Mouse (Mus musculus) 416B (cell line): Measurements from ENCODE around the gene Hgfac.

ENCODE experiments used
- DNase-seq: peaks from one replicate; pipeline ENCODE4 v3.0.0; 2011; ENCODE audit warnings: low read depth

Hgfac gene

GRCm38 (mm10) chr5:35041268-35041829 lies at the start of gene Hgfac:
Gene Hgfac (plus strand): TSS chr5:35041509.
- peak; percentile 53 for DNase-seq

- peak; percentile 19 for DNase-seq
Measured at GRCm38 (mm10) chr5:34998754-34999153, 42.6 kb upstream of the Hgfac start.

DNA sequence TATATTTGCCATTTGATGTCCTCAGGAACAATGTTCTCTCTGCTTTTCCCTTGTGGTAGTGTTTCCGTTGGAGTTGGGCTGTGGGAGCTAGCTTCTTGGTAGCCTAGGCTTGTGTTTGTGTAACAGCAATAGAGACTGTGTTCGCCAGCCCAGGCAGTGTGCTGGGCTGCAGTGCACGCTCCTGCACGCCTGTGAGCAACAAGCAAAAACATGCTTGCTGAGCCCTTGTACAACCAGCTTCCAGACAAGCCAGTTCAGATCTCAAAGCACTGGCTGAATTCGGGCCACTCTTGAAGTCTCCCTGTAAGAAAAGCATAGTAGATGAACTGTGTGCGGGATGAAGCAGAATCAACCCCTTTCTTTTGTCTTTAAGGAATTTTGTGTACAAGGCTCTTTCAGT lies 42.0 kb upstream of the Hgfac start:
- no peak for DNase-seq

DNA sequence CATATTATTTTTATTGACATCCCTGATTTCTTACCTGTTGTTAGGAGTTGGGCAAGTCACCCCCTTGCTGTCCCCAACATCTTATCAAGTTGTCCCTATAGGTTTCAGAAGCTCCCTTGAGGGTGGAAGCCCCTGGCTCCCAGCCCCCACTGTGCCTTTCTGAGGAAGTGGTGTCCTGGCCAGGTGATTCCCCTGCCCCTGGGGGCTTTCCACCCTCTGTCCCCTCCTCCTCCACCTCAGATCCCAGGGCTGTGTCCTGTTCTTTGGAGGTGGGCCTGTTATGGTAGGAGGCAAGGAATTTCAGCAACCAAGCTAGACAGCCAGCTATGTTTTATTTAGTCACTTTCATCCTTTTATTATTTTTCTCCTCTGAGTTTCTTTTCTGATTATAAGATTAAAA lies 41.0 kb upstream of the Hgfac start:
- DNase-seq, result no peak

- no peak for DNase-seq
Measured at GRCm38 (mm10) chr5:35001144-35001543, 40.2 kb upstream of the Hgfac start.

GRCm38 (mm10) chr5:35003611-35004162 lies 37.6 kb upstream of the Hgfac start:
- no peak for DNase-seq

- DNase-seq, result no peak
Measured at GRCm38 (mm10) chr5:35004769-35005168, 36.5 kb upstream of the Hgfac start.

DNA sequence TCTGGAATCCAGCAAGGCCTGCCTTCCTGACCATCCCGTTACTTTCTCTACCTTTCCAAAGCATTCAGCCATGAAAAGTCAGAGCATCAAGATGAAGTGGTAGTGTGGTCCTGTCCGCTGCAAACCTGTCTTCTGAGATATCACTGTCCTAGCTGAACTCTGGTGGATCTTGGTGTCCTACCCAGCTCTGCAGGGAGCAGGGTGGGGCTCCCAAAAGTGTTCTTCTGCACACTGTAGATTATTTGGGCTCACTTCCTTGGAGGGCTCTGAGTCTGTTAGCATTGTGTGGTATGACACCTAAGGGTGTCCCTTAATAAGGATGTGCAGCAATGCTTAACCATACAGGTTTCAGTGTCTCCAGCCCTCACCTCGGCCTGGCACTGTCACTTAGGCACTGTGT lies 35.6 kb upstream of the Hgfac start:
- DNase-seq, result no peak

DNA sequence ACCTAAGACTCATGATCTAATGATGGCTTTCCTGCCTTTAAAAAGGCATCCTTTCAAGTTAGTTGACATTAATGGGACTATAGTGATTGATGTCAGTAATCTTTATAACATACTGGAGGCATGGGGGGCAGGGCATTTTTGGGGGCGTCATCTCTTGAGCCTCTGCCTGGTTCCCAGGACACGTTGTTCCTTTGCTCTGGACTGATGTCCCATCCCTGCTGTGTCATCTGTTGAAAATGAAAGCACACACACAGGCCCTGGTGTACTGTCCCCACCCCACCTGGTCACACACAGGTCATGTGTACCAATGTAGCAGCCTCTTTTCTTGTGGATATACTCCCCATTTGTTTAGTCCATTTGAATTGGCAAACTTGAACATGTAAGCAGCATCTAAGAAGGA lies 34.7 kb upstream of the Hgfac start:
- no peak for DNase-seq

- no peak for DNase-seq
Measured at GRCm38 (mm10) chr5:35009163-35009562, 32.1 kb upstream of the Hgfac start.

DNA sequence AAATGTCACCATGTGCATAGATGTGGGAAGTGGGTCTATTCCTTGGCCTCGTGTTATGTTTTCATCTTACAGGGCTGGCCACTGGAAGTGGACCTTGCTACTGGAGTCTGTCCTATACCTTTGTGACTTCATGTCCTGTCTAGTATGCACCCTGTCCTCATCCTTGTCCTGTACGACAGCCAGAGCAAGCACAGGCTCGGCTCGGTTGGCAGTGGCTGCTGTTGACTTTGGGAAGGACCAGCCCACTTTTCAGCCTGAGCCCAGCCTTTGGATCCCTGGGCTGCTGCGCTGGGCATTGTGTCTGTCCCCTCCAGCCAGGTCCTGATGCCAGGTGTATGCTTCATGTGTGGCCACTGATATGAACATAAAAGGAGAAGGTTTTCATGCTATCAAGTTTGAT lies 30.7 kb upstream of the Hgfac start:
- DNase-seq, result no peak

DNA sequence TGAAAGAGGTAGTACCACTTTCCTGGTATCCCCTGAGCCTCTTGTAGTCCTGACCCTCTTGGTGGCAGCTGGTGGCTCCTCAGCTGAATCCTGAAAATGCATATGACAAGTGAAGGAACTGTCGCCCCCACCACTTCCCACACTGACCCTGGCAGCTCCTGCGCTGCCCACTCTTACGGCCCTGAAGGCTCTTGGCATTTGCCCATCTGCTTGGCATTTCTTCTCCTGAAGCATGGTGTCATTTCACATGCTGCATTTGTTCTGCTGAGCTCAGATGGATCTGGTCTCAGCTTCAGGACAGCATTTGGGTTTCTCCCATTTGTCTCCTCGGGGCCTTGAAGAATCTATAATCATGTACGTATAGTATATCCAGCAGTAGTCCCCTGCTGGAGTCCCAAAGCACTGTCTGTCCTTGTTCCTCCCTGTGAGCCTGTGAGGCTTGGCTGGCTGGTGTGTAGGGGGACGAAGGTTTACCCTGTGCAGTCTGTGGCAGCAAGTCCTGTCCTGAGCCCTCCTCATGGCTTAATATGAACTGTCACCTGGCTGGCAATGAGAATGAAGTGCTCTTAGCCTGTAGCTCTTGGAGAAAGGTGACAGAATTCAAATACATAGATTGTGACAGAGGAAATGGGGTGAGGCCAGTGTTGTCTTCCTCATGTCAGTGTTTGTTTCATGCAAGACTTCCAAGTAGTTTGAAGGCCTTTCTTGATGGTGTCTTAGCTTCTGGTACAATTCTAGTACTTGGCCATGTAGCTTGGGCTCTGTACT lies 30.0 kb upstream of the Hgfac start:
- no peak for DNase-seq

GRCm38 (mm10) chr5:35014036-35014435 lies 27.3 kb upstream of the Hgfac start:
- no peak for DNase-seq

DNA sequence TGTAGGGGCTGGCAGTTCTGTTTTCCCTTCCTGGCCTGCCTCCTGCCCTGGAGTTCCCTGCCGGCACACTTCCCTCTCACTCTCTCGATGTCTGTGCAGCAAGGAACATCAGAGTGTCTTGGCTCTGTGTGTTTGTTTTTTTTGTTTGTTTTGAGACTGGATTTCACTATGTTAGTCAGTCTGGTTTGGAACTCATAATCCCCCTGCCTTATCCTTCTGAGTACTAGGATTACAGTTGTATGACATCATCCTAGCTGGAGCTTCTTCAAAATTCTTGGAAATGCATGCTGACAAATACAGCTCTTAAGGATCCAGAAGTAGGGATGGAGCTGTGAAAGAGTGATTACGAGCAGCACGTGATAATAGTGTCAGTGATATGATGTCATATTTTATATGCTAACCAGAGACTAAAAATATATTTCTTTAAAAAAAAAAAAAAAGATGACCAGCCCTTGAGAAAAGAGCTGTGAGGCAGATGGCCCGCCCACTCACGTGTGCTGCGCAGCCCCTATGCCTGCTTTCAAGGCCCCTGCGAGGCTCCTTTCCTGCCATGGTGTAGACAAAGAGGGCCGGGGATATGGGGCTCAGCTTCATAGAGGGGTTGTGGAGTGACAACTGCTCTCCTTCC lies 21.5 kb upstream of the Hgfac start:
- DNase-seq, result no peak

GRCm38 (mm10) chr5:35020410-35021241 lies 20.7 kb upstream of the Hgfac start:
- DNase-seq, result no peak

DNA sequence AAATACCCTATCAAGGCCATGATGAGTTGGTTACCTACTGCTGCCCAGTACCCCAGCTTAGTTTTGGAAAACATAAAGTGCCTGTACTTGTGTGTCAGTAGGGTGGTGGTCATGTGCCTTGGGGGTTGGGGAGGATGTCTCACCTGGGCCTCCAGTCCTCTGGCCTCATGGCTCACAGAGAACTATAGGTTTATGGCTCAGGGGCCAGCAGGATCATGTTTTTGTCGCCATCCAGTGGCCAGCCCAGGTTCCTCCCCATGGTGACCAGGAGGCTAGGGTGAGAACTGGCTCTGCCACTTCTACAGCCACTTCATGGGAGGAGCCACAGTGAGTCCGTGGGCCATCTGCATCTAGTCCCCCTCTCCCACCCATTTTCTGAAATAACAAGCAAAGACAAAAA lies 16.3 kb upstream of the Hgfac start:
- DNase-seq, result peak; percentile 46

GRCm38 (mm10) chr5:35029303-35029702 lies 12.0 kb upstream of the Hgfac start:
- DNase-seq, result no peak

GRCm38 (mm10) chr5:35029755-35030154 lies 11.6 kb upstream of the Hgfac start:
- DNase-seq, result no peak

DNA sequence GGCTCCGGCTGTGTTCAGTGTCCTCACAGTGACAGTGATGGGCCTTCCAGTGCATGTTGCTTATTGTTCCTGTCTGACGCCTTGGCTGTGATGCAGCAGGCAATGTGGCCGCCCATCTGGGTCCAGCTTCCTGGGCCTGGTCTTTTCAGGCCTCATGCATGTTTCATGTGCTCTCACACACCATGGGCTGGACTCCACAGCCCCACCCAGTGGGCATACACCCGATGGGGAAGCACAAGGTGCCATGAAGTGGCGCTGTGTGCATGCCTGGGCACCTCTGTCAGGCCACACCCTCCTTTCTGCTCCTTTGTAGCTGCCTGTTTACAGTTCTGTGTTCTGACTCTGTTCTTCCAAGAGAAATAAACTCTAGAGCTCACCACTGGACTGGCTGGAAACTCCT lies 8.2 kb upstream of the Hgfac start:
- peak; percentile 50 for DNase-seq

- DNase-seq, result no peak
Measured at GRCm38 (mm10) chr5:35033619-35034018, 7.7 kb upstream of the Hgfac start.

DNA sequence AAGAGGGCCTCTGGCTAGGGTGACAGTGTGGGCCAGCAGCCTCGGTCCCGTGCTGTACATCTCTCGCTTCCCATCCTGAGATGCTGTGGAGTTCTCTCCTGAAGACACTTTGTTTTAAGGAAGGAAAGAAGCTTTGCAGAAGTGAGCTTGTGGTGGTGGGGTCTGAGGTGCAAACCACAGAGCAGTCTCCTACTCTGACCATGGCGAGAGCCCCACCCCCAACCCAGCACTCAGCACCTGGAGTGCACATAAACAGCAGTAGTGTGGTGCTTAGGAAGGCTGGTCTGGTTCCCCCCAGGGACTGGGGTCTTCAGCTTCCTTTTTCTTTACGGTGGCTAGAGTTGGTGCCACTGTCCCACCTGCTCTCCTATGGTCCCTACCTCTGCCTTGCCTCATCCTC lies 6.2 kb upstream of the Hgfac start:
- DNase-seq, result peak; percentile 77

DNA sequence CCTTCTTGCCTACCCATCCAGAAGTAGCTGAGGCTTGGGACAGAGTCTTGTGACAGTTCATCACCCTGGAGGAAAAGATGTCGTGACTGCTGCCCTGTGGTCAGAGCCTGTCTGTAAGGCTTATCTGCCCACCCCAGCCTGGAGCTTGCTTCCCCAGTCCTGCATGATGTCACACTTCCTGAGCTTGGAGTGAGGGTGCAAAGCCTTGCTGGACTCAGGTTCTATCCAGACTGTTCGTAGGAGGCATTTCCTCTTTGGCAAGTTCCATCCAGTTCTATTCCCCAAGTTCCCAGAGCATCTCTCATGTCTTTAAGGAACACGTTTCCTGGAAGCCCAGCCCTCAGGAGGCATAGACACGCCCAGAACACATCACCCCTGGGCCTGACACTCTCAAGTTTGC lies 5.5 kb upstream of the Hgfac start:
- DNase-seq, result peak; percentile 95
